Mouse (Mus musculus): Measurements from ENCODE around the gene Fgf7.

Gene Fgf7

GRCm38 (mm10) chr2:126061037-126061773 is 26.7 kb downstream of the Fgf7 start:
- no peak for DNase-seq

- no peak for DNase-seq
These were observed 28.4 kb downstream of the Fgf7 start for GRCm38 (mm10) chr2:126062876-126063275.

- DNase-seq, result no peak
These were observed 30.4 kb downstream of the Fgf7 start for GRCm38 (mm10) chr2:126064814-126065213.

- DNase-seq, result no peak
These were observed 30.9 kb downstream of the Fgf7 start for GRCm38 (mm10) chr2:126065303-126065856.

GRCm38 (mm10) chr2:126069740-126070139 is 35.3 kb downstream of the Fgf7 start:
- DNase-seq, result no peak

GRCm38 (mm10) chr2:126073744-126074143 is 39.3 kb downstream of the Fgf7 start:
- DNase-seq, result no peak

GRCm38 (mm10) chr2:126076506-126076905 is 42.0 kb downstream of the Fgf7 start:
- no peak for DNase-seq

- no peak for DNase-seq
These were observed 44.6 kb downstream of the Fgf7 start for GRCm38 (mm10) chr2:126079086-126079485.

- DNase-seq, result no peak
These were observed 49.9 kb downstream of the Fgf7 start for GRCm38 (mm10) chr2:126084326-126084725.

- DNase-seq, result no peak
These were observed 51.7 kb downstream of the Fgf7 start for GRCm38 (mm10) chr2:126086187-126086586.

GRCm38 (mm10) chr2:126090432-126090831 is 56.0 kb downstream of the Fgf7 start:
- DNase-seq, result no peak

GRCm38 (mm10) chr2:126094616-126095015 is 60.2 kb downstream of the Fgf7 start:
- no peak for DNase-seq

All from cerebellum, adult 9-11 months (tissue).